Mouse (Mus musculus): ENCODE results near the gene Pcgf1.

DNA sequence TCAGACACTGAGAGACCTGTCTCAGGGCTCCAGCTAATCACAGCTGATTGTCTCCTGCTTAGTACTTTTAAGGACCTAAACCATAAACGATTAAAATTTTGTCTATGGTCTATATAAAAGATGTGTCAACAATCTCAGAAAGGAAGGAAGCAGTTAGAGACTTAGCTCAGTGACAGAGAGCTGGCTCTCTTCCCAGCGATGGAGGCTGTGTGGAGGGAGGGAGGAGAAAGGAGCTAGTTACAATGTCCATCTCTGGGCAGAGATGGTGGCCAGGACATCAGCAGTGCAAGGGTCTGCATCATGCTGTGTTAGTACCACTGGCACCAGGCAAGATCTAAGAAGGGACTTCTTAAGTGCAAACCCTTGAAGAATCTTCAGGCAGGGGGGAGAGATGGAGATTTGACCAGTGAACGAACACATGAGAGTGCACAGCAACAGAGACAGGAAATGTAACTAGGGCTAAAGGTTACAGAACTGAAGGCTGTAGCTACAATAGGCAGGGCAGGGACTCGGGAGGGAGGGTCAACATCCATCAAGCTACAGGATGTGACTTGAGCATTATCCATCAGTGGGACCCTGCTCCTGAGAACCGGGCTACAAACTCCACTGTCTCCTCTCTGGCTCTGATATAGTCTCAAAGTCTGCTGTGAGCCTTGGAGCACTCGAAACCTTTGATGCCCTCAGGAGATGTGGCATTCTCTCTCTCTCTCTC, 14.9 kb downstream of the Pcgf1 start:
- no peak for TF ChIP-seq CTCF (IDR thresholded peaks at IDR 0.05; ENCODE audit: low read depth, low read length)
- TF ChIP-seq POLR2A (IDR thresholded peaks at IDR 0.05; ENCODE audit: insufficient read depth, low read length): no peak
